Mouse (Mus musculus) layer of hippocampus, postnatal 25 days (tissue): ENCODE measurements around the gene Brox. TPM values are rescaled to one million over a fixed set of nuclear protein-coding genes. Genes with fewer than 3 reads are reported as not detected.
"Not testable (repeated sequence)": the region's sequence is repeated elsewhere in the genome, so short reads cannot be mapped to it uniquely, and the experiment has no call there.

Experiments used
- DNase-seq, 2 experiments: peaks; one replicate each; pipeline ENCODE4 v3.0.0; 2022; ENCODE audit warnings: mixed read lengths in 2 of 2, low spot score in 1 of 2; ENCODE audit errors: extremely low spot score in 1 of 2
- total RNA-seq, 2 experiments: library from RNA; stranded (reverse); gene quantifications; 2 replicates each; pipeline ENCODE4 v1.2.3; 2021

Gene Brox
- total RNA-seq, result 10 to 100 TPM; 51.3 to 52.7 TPM

DNA sequence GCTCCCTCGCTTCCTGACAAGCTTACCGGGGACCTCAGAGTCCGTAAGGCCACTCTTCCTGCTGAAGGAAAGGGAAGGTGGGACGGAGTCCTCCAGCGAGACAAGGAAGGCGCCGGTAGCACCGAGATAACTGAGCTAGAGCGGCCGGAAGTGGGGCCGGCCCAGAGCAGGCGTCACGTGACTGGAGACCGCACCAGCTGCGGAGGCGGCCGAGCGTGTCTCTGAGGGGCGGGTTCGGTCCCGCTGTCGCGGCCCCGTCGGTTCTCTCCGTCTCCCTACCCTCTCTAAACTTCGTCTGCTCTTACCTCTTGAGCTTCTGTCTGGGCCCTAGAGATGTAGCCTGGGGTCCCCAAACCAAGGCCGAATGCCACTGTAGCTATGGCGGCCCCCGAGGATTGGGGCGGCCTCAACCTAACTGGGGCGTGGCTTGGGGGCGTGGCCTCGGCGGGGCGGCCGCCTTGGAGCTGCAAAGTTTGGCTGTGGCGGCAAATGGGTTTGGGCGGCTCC lies at the start of gene Brox:
Brox (minus strand) TSS at position 393 of the 507 bp plus-strand sequence.
- peak; percentile 90 to 92 for DNase-seq

DNA sequence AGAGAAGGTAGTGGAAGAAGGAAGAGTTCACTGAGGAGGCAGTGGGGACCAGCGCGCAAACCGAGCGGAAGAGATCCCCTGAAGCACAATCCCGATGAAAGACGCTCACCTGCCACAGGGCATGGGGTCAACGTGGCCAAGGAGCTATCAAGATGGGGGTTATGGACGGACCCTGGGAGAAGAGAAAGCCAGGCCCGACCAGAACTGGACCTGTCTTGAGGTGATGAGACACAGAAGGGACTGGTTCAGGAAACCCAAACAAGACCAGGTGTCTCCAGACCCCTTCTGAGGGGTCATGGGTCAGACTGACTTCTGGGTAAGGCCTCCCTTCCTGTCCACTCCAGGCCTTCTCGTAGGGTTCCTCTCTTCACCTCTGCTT lies 48.7 kb upstream of the Brox start:
- DNase-seq, result no peak

DNA sequence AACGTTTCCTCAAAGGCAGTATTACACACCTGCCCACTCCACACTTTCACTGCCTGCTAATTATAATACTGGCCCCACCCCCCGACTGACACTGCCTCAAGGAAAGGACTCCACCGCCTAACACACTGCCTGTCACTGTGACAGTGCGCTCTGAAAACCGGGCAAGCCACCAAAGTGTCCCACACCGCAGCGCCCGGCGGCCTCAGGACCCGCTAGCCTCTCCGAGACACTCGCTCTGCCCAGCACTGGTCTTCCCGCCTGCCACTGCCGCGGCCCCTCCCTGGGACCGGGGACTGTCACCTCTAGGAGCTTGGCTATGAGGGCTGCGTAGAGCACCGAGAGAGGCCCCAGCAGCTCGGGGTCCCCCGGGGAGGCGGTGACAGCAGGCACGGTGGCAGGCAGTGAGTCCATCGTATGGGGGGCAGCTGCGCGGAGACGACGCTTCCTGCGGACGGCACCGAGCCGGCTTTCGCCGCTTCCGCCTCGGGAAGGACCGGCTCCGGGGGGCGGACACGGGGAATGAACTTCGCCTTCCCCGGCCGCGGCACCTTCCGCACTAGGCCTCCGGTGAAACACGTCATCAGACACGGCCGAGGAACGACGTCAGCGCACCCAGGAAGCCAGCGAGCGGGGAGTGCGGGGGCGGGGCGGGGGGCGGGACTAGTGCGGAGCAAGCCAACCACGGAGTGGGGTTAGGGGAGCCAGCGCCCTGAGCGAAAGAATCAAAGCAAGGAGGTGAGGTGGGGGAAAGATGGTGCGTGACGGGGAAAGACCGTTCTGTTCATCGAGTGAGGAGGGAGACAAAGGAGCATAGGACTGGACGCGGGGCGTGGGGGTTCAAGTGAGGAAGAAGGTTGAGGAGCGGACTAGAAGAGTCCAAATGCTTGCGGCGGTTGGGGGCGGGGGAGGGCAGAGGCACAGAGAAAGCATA lies 48.1 kb upstream of the Brox start:
- peak; percentile 80 to 83 for DNase-seq

DNA sequence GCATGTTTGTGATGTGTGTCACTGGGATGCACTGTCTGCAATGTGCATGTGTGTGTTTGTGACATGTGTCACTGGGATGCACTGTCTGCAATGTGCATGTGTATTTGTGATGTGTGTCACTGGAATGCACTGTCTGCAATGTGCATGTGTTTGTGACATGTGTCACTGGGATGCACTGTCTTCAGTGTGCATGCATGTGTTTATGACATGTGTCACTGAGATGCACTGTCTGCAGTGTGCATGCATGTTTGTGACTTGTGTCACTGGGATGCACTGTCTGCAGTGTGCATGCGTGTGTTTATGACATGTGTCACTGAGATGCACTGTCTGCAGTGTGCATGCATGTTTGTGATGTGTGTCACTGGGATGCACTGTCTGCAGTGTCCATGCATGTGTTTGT lies 45.8 kb upstream of the Brox start:
- DNase-seq, result not testable (repeated sequence)

DNA sequence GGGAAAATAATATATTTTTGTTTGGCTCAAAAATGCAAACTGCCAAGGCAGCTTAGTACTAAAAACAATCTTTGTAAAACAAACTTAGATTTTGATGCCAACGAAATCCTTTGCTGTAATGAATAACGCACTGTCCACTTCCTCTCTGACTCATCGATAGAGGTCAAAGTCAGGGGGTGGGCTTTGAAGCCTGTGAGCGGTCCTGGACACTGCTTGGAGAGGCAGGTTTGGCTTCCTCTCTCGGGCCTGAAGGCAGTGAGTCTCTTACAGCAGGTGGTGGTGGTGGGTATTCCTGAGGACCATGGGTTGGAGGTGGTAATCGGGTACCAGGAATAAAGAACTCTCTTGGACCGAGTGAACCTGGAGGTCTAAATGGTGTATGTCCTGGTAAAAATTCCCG lies 30.1 kb upstream of the Brox start:
- no peak for DNase-seq

DNA sequence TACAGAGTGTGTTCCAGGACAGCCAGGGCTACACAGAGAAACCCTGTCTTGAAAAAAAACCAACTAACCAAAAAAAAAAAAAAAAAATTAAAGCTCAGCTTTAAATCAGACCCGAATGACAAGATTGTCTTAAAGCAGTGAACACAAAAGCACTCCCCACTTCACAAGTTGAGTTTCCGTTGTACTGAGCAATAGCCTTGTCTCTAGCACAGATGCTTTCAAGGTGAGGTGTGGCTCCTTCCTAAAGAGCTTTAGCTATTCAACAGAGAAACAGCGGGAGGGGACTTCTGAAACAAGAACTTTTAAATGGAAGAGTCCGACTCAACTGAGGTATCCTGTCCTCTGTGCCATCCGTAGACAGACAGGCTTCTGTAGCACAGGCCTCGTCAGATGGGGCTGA lies 27.4 kb upstream of the Brox start:
- no peak for DNase-seq

DNA sequence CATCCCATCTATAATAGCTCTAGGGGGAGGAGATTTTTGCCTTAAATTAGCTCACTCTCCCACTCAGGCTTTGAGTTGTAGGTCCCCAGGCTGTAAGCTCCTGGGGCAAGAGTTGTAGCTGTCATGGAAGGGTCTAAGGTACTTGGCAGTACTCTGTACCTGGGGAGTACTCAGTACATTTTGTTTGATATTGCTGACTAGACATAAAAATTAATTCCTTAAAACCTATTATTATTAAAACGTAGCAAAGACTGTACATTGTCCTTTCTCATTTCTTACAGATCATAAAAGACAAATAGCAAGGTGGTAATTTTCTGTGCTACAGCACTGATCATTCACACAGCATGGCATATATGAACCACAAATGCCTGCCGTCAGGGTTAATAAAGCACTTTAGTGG lies 26.9 kb upstream of the Brox start:
- DNase-seq, result no peak

DNA sequence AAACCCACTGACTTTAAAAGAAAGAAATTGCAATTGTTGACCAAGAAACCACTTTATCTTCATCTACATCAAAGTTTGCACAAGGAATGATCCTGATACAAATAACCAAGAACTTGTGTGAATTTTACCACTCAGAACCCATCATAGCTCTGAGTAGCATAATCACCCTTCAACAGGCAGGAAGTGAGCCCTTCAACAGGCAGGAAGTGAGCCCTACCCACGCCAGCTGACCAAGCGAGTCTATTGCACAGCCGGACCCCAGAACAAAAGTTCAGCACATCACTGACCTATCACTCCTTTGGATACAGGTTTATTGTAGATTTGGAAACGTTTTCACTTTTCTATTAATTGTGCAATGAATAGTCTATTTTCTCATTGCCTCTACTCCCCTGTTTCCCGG lies 25.4 kb upstream of the Brox start:
- DNase-seq, result not testable (repeated sequence)

DNA sequence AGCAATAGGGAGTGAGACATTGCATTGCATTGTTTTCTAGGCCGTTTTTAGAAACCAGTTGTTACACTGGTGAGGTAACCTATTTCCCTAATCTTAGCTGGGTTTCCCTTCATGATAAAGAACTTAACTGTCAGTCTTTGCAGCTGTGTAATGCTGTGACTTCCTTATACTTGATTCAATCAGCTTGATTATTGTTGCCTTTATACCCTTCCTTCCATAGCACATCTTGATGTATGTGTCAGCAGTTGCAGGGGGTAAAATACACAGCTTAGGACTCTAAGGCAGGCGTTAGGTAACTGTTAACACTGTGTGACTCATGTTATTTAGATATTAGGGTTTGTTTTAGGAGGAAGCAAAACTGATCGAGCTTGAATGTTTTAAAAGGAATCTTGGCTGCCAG lies 23.6 kb upstream of the Brox start:
- no peak for DNase-seq

DNA sequence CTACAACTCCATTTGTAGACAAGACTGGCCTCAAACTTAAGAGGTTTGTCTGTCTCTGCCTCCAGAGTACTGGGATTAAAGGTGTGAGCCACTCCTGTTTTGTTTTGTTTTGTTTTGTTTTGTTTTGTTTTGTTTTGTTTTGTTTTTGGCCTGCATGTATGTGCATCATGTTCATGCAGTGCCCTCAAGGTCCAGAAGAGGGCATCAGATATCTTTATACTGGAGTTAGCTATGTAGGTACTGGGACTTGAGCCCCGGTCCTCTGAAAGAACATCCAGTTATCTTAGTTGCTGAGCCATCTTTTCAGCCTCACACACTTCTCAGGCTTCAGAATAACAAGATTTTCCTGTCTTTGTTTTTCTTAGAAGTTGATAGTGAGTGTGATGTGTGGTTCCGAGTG lies 18.7 kb upstream of the Brox start:
- DNase-seq, result no peak

DNA sequence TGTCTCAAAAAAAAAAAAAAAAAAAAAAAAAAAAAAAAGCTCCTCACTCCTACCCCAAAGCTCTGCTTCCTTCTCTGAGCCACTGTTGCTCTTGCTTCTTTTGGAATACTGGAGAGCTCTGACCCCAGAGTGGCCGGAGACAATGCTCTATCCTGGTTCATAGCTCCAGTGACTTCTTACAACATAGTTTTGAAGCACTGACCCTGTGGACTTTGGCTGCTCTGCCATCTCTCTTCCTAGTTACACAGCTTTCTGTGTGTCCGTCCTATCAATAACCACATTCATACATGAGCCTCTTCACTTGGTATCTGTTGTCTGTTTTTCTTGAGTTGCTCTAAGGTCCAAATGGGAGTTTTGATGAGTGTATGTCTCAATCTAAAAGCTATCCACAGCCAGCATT lies 15.0 kb upstream of the Brox start:
- DNase-seq, result no peak

DNA sequence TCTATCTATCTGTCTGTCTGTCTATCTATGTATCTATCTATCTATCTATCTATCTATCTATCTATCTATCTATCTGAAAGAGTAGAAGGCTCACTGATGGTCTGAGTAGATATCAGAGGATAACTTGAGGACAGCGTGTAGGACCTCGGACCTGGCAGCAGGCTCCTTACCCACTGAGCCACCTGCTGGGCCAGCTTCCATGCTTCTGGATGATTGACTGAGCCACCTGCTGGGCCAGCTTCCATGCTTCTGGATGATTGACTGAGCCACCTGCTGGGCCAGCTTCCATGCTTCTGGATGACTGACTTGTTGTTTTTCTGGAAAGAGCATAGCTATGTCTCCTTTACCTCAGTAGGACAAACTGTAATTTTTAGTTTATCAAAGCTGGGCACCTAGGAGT lies 12.5 kb upstream of the Brox start:
- DNase-seq, result not testable (repeated sequence)

DNA sequence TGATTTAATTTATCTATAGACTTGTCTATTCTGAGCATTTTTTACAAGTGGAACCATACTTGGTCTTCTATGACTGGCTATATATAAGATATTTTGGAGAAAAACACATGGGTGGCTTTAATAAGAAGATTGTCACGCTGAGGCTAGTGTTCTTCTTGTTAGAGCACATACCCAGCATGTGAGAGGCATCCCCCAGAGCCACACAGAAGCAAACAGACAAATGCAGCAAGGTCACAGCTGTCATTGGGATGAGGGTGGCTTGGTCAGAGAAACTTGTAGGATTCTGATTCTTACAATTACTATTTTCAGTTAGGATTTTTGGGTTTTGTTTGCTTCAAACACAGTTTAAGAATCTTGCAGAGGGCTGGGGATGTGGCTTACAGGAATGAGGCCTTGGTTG lies 11.4 kb upstream of the Brox start:
- no peak for DNase-seq

DNA sequence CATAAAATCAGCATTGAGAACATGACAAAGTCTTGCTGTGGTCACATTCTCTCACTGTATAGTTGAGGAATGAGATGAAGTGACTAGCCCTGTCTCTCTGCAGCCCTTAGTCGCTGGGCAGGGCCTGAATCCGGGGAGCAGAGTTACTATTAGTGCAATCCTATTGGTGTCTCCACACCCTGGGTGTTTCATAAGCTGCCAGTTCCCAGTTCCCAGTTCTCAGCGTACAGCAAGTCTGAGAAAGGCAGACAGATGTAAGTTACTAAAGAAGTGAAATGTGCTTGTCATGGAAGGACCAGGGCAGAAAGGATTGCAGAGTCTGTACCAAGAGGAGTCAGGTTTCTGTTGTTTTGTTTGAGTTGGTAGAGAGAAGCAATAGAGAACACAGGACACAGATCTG lies 10.5 kb upstream of the Brox start:
- DNase-seq, result no peak

DNA sequence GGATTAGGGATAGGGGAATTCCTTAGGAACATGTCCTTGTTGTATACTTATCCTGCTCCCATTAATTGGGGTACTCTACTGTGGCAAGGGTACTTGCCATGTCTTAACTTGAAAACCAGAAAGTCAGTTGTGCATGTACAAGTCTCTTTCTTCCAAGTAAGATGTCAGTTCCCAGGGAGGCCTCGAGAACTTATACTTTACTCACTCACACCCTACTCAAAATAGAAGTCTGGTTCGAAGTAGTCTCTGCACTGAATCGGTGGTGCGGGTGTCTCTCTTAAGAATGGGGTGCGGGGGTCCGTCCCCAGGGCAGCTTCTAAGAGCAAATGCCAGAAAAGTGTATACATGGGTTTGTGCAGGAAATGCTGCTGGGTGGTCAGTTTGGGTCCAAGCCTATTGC lies 2.1 kb upstream of the Brox start:
- DNase-seq, result peak; percentile 89 to 100

DNA sequence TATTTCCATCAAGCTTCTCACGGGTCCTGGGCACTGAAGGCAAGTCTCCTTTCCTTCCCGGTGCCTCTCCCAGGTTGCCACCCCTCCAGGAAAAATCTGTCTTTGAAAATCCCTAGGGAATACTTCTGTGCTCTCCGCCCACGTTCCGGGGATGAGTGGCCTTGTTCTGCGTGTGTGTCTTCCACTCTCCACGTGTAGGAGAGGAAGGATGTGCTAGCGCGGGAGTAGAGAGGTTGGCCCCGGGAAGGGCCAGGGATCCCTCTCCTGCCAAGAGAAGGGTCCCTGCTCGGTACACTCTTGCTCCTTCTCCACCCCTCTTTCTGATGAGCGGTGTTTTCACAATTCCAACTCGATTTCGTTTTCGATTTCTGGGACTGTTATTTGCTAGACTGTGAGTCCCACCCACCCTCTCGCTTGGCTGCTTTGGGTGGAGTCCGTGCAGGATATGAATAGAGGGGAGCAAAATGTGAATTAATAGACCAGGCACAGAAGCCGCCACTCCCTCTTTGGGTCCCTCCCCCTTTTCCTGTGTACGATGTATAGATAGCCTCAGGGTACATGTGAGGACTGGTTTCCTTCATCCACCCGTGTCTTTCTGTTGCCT lies 919 bp upstream of the Brox start:
- peak in 1 of 2 experiments; percentile 16 for DNase-seq

DNA sequence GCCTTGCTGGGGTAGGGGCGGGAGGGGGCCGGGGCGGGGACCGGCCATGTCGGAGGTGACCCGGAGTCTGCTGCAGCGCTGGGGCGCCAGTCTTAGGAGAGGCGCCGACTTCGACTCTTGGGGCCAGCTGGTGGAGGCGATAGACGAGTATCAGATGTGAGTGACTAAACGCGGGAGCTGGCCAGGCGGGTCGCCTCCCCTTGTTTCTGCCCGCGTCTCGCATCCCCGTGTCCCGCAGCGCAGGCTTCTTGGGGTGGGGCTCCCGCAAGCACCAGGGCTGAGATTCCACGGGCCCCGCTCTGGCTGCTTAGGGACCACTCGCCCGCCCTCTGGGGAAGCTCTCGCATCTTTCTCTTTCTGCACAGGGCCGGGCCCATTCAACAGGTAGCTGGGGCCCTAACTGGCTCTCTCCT lies 410 bp upstream of the Brox start:
- peak; percentile 16 to 40 for DNase-seq

DNA sequence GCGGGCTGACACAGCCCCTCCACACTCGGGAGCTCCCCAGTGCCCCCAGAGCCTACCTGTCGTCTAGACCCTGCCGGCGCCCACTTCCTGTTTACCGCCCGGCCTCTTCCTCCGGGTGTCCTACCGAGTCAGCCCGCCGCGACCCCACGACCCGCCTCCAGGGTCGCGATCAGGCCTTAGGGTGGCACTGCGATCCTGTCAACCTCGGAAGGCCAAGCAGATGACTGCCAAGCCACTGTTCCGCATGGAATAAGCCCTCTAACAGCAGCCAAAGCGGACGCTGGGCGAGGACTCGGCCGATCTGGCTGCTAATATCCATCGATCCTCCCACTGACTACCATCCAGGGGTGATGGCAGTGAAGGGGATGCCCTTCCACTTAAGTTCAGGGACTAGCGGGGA lies 604 bp downstream of the Brox start, which contains the start of gene Aida:
Aida (plus strand) TSS at position 126 of the 400 bp plus-strand sequence.
- peak; percentile 24 to 26 for DNase-seq

DNA sequence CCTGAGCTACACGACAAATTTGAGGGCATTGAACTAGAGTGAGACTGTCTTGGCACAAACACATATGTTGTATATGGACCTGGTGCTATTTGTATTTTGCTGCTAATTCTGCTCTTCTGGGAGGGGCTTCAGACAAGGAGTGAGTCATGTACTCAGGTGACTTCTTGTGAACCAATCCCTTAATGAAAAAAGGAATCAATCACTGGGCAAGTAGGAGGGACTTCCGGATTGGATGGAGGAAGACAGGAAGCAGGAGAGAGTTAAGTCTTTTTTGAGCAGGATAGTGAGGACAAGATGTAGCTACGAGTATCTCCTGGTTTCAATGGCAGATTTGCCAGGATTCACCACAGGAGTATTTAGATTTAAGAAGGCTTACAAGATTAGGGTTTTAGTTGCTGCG lies 7.5 kb downstream of the Brox start:
- DNase-seq, result no peak

DNA sequence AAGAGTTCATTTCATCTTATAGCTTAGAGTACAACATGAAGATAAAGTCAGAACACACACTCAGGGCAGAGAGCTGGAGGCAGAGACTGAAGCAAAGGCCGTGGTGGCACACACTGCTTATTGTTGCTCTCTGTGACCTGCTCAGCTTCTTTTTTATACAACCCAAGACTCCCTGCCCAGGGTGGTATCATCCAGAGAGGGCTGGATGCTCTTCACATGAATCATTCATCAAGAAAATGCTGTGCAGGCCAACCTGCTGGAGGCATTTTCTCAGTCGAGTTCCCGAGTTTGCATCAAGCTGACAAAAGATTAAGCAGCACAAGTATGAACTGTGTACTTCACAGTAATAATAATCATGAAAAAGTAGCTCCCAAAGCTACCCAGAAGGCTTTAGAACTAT lies 8.7 kb downstream of the Brox start:
- no peak for DNase-seq

DNA sequence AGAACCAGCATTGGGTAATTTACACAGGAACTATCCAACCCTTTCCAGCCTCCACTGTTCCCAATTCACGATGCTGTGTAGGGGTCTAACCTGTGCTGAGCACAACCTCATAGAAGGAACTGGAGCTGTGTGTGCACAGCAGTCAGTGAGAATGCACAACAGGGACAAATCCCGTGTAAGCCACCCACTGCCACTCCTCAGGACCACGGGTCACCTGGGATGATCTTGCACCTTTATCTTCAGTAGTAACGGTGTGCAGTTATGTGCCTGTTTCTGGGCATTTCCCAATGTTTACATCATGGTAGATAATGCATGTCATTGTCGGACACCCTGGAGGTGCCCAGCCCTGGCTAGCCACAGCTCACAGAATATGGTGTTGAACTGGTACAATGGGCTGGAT lies 21.3 kb downstream of the Brox start:
- DNase-seq, result no peak

DNA sequence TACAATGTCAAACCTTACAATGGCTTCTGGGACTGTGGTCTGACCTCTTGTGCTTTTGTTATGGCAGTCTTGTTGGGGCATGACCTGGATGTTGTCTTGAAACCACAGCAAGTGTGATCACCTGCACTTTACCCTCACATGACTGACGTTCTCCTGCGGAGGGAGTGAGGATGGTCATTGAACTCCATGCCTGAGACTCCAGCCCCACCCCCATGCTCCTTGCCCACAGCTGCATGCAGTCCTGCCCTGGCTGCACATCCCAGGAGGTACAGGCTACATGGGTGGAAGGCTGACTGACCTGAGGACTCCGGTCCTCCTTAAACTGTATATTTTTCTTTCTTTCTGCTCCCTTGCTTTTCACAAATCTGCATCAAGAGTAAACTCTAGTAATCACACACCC lies 22.7 kb downstream of the Brox start:
- DNase-seq, result no peak
